Mouse (Mus musculus) lung, adult 2 months (tissue): ENCODE results near the gene Otud3.

Experiments
- CTCF ChIP-seq: fragments of 200-500 bp; IDR thresholded peaks from 2 replicates; pipeline ENCODE4 v1.5.1; 2011; ENCODE audit warnings: mild to moderate bottlenecking, low read length, control low read depth; ENCODE audit not compliant: insufficient read depth
- POLR2A ChIP-seq: fragments of 200-500 bp; IDR thresholded peaks from 2 replicates; pipeline ENCODE4 v1.6.1; 2011; ENCODE audit warnings: low read depth, mild to moderate bottlenecking, control low read depth, low read length, borderline replicate concordance; ENCODE audit errors: extremely low read depth

GRCm38 (mm10) chr4:138879808-138880207 lies 33.9 kb downstream of the Otud3 start:
- no peak for TF ChIP-seq CTCF
- no peak for TF ChIP-seq POLR2A
